Mouse (Mus musculus) B cell, adult 2 months (primary cell): ENCODE measurements at regions not wholly inside any gene's neighbourhood (a gene's known extent, or its start where the extent isn't known, plus 50 kb on each side); places are given as distances from the start of the nearest gene placed in this dataset.
"Not testable (repeated sequence)": the region's sequence is repeated elsewhere in the genome, so short reads cannot be mapped to it uniquely, and the experiment has no call there.

ENCODE experiments used
- DNase-seq, 2 experiments: peaks; one replicate each; pipeline ENCODE4 v3.0.0; 2022

- DNase-seq = no peak
These were observed 103.1 kb upstream of the Gadl1 start for GRCm38 (mm10) chr9:115806018-115806702.

- no peak for DNase-seq
These were observed 69.1 kb upstream of the Gadl1 start for GRCm38 (mm10) chr9:115840186-115840585.

GRCm38 (mm10) chr9:115840791-115841190, 68.5 kb upstream of the Gadl1 start:
- no peak for DNase-seq

GRCm38 (mm10) chr9:115841684-115842083, 67.6 kb upstream of the Gadl1 start:
- no peak for DNase-seq

- no peak for DNase-seq
These were observed 64.9 kb upstream of the Gadl1 start for GRCm38 (mm10) chr9:115844340-115844739.

GRCm38 (mm10) chr9:115845091-115845490, 64.2 kb upstream of the Gadl1 start:
- no peak for DNase-seq

GRCm38 (mm10) chr9:115847289-115848074, 61.8 kb upstream of the Gadl1 start:
- DNase-seq = no peak

- not testable (repeated sequence) for DNase-seq
These were observed 55.9 kb upstream of the Gadl1 start for GRCm38 (mm10) chr9:115853210-115853842.

GRCm38 (mm10) chr9:115857301-115857700, 52.0 kb upstream of the Gadl1 start:
- DNase-seq = no peak

- peak; percentile 29 to 42 for DNase-seq
These were observed 50.4 kb upstream of the Gadl1 start for GRCm38 (mm10) chr9:115858848-115859247.
